Mouse (Mus musculus) heart, adult 2 months (tissue): ENCODE measurements around the gene 0610037L13Rik.

Source experiments
- CTCF ChIP-seq: fragments of 200-600 bp; IDR thresholded peaks from 2 replicates; pipeline ENCODE4 v1.8.1; 2022; ENCODE audit warnings: antibody characterized with exemption, mild to moderate bottlenecking, moderate library complexity
- EP300 ChIP-seq: fragments of 200-500 bp; IDR thresholded peaks from 2 replicates; pipeline ENCODE4 v1.6.1; 2011; ENCODE audit warnings: low read depth, low read length, control low read depth; ENCODE audit not compliant: insufficient read depth

GRCm38 (mm10) chr4:107886371-107886770 is 3.2 kb upstream of the 0610037L13Rik start:
- no peak for TF ChIP-seq EP300
- TF ChIP-seq CTCF: no peak
